Mouse (Mus musculus) gastrocnemius, postnatal 36 days (tissue): ENCODE results near the gene Defb22. TPM values are rescaled to one million over a fixed set of nuclear protein-coding genes. Genes with fewer than 3 reads are reported as not detected.
A peak's percentile ranks its signal among the peaks of the same experiment; 100 is the strongest.

Experiments
- DNase-seq, 2 experiments: peaks; one replicate each; pipeline ENCODE4 v3.0.0; 2022
- intact Hi-C: fragments of 180-260 bp; cut with DNase I; formaldehyde crosslinking; loops from one replicate; pipeline ENCODE4 v1.15.1; 2025
- long read RNA-seq, 2 experiments: library from polyadenylated mRNA; stranded (forward); transcript quantifications; one replicate each; pipeline ENCODE4 v2.0.0; 2021
- total RNA-seq, 2 experiments: library from RNA; stranded (reverse); gene quantifications; 2 replicates each; pipeline ENCODE4 v1.2.3; 2021

The Defb22 gene
- total RNA-seq: not detected
- long read RNA-seq, experiment 1: 0 reads
- long read RNA-seq, experiment 2: 0 reads

- intact Hi-C loops: no loop called here
- DNase-seq: no peak
Measured at GRCm38 (mm10) chr2:152490038-152490437, at the start of gene Defb22. Gene Defb22 (minus strand): TSS chr2:152490138.

GRCm38 (mm10) chr2:152517981-152518380 lies 28.0 kb upstream of the Defb22 start, which contains the start of gene Defb28:
Gene Defb28 (plus strand): TSS chr2:152518255.
- no peak for DNase-seq
- intact Hi-C loops: no loop called here

- intact Hi-C loops: no loop called here
- no peak for DNase-seq
Measured at GRCm38 (mm10) chr2:152516084-152516483, 26.1 kb upstream of the Defb22 start.

GRCm38 (mm10) chr2:152511592-152511991 lies 21.7 kb upstream of the Defb22 start, which contains the start of gene Defb26:
Gene Defb26 (minus strand): TSS chr2:152511692.
- intact Hi-C loops: no loop called here
- DNase-seq: no peak

- no peak for DNase-seq
- intact Hi-C loops: no loop called here
Measured at GRCm38 (mm10) chr2:152503950-152504349, 14.0 kb upstream of the Defb22 start.

- intact Hi-C loops: no loop called here
- no peak for DNase-seq
Measured at GRCm38 (mm10) chr2:152500863-152501229, 10.9 kb upstream of the Defb22 start.

GRCm38 (mm10) chr2:152500204-152500862 lies 10.4 kb upstream of the Defb22 start:
- intact Hi-C loops: no loop called here
- no peak for DNase-seq

GRCm38 (mm10) chr2:152498020-152498419 lies 8.1 kb upstream of the Defb22 start:
- intact Hi-C loops: no loop called here

GRCm38 (mm10) chr2:152493151-152493550 lies 3.2 kb upstream of the Defb22 start:
- intact Hi-C loops: no loop called here

More at GRCm38 (mm10) chr2:152498020-152498419, 8.1 kb upstream of the Defb22 start:
- DNase-seq: no peak

GRCm38 (mm10) chr2:152487024-152487423 lies 2.9 kb downstream of the Defb22 start:
- DNase-seq: no peak
- intact Hi-C loops: no loop called here

More at GRCm38 (mm10) chr2:152493151-152493550, 3.2 kb upstream of the Defb22 start:
- DNase-seq: no peak

GRCm38 (mm10) chr2:152481726-152482125 lies 8.2 kb downstream of the Defb22 start:
- no peak for DNase-seq
- intact Hi-C loops: no loop called here

- DNase-seq: no peak
Measured at GRCm38 (mm10) chr2:152480881-152481280, 9.1 kb downstream of the Defb22 start.

GRCm38 (mm10) chr2:152476763-152477162 lies 13.2 kb downstream of the Defb22 start, which contains the start of gene Defb20:
Gene Defb20 (plus strand): TSS chr2:152477063.
- intact Hi-C loops: loop anchor here (5.0 kb wide), 1 partner anchor 66 kb away; the partner anchor contains the start of gene Defb29

More at GRCm38 (mm10) chr2:152480881-152481280, 9.1 kb downstream of the Defb22 start:
- intact Hi-C loops: no loop called here

GRCm38 (mm10) chr2:152472434-152472833 lies 17.5 kb downstream of the Defb22 start:
- DNase-seq: no peak
- intact Hi-C loops: no loop called here

More at GRCm38 (mm10) chr2:152476763-152477162, 13.2 kb downstream of the Defb22 start, which contains the start of gene Defb20:
- DNase-seq: no peak

- DNase-seq: no peak
- intact Hi-C loops: no loop called here
Measured at GRCm38 (mm10) chr2:152470973-152471372, 19.0 kb downstream of the Defb22 start.

- intact Hi-C loops: no loop called here
- DNase-seq: no peak
Measured at GRCm38 (mm10) chr2:152464570-152465150, 25.3 kb downstream of the Defb22 start, which contains the start of gene Defb23. Gene Defb23 (minus strand): TSS chr2:152464620.

- intact Hi-C loops: no loop called here
- no peak for DNase-seq
Measured at GRCm38 (mm10) chr2:152459241-152459640, 30.7 kb downstream of the Defb22 start.

GRCm38 (mm10) chr2:152452101-152452781 lies 37.7 kb downstream of the Defb22 start:
- no peak for DNase-seq

GRCm38 (mm10) chr2:152450241-152450640 lies 39.7 kb downstream of the Defb22 start:
- intact Hi-C loops: loop anchor here (2.0 kb wide), 1 partner anchor 95 kb away; no protein-coding TSS in a partner anchor
- peak in 1 of 2 experiments; percentile 17 for DNase-seq

More at GRCm38 (mm10) chr2:152452101-152452781, 37.7 kb downstream of the Defb22 start:
- intact Hi-C loops: no loop called here

GRCm38 (mm10) chr2:152447461-152447860 lies 42.5 kb downstream of the Defb22 start:
- no peak for DNase-seq
- intact Hi-C loops: no loop called here

- no peak for DNase-seq
- intact Hi-C loops: no loop called here
Measured at GRCm38 (mm10) chr2:152446642-152447041, 43.3 kb downstream of the Defb22 start.
